Mouse (Mus musculus) kidney, postnatal 0 days (tissue): ENCODE measurements around the gene Tnfrsf1b. TPM values are rescaled to one million over a fixed set of nuclear protein-coding genes. Genes with fewer than 3 reads are reported as not detected.

Experiments used
- ATAC-seq: fragments of 200-750 bp; cut with Nextera tagmentation; replicated peaks from 2 replicates; pipeline ENCODE4 v1.8.0; 2017; ENCODE audit warnings: low read depth, moderate number of reproducible peaks, moderate TSS enrichment, moderate library complexity; ENCODE audit not compliant: low FRiP score
- DNase-seq: peaks from one replicate; pipeline ENCODE4 v3.0.0-alpha.2; 2016; ENCODE audit warnings: low spot score
- H3K27ac ChIP-seq: fragments of 300-500 bp; sonication (generic); 2 replicates; pipeline ENCODE4 v1.5.1; 2014; ENCODE audit warnings: mild to moderate bottlenecking
- H3K27me3 ChIP-seq: fragments of 300-500 bp; sonication (generic); 2 replicates; pipeline ENCODE4 v1.6.1; 2014; ENCODE audit warnings: low read length, mixed read lengths; ENCODE audit not compliant: insufficient read depth
- H3K36me3 ChIP-seq: fragments of 300-500 bp; sonication (generic); 2 replicates; pipeline ENCODE4 v1.6.1; 2014; ENCODE audit warnings: low read length, mixed read lengths; ENCODE audit not compliant: insufficient read depth
- H3K4me1 ChIP-seq: fragments of 300-500 bp; sonication (generic); replicated peaks from 2 replicates; pipeline ENCODE4 v1.6.1; 2014; ENCODE audit warnings: antibody characterized with exemption, low read length, mixed read lengths; ENCODE audit not compliant: insufficient read depth
- H3K4me2 ChIP-seq: fragments of 300-500 bp; sonication (generic); 2 replicates; pipeline ENCODE4 v1.6.1; 2014; ENCODE audit warnings: mild to moderate bottlenecking, low read length, moderate library complexity, mixed read lengths
- H3K4me3 ChIP-seq: fragments of 300-500 bp; sonication (generic); replicated peaks from 2 replicates; pipeline ENCODE4 v1.5.1; 2014; ENCODE audit warnings: low read depth, low read length
- H3K9ac ChIP-seq: fragments of 300-500 bp; sonication (generic); 2 replicates; pipeline ENCODE4 v1.6.1; 2014; ENCODE audit warnings: low read depth, low read length
- H3K9me3 ChIP-seq: fragments of 300-500 bp; sonication (generic); replicated peaks from 2 replicates; pipeline ENCODE4 v1.6.1; 2016; ENCODE audit warnings: low read length, inconsistent platforms, mixed read lengths
- CTCF ChIP-seq: IDR thresholded peaks from 2 replicates; pipeline ENCODE4 v1.5.1; 2016; ENCODE audit warnings: antibody characterized with exemption, low read depth, mild to moderate bottlenecking, moderate library complexity
- WGBS: fragments of 180-500 bp; shearing (Covaris S2); extraction: QIAGEN DNeasy Blood & Tissue Kit; methylation state at CpG from one replicate; pipeline ENCODE4 v1.1.7; 2014; 5-methylcytosine and 5-hydroxymethylcytosine counted together
- polyA plus RNA-seq: library from polyadenylated mRNA; unstranded; fragments of >200 nt; fragmentation: Nextera tagmentation; extraction: Ambion mirVana; gene quantifications from 2 replicates; pipeline ENCODE4 v1.2.1, GENCODE M21; 2015

Tnfrsf1b gene
- polyA plus RNA-seq, 1 experiment from 2014 or later, result 2.5 TPM

- Histone ChIP-seq H3K4me3 (no peak overlapping the region), H3K9me3 (no peaks in the 10 kb centered on the region), H3K27ac (no peak overlapping the region), H3K9ac (no peak overlapping the region), H3K4me1 (no peaks in the 10 kb centered on the region), H3K27me3 (no peaks in the 10 kb centered on the region), H3K36me3 (no peaks in the 10 kb centered on the region), H3K4me2 (no peak overlapping the region)
- ATAC-seq (no peak), DNase-seq (no peak)
- WGBS, result 62% methylated on average over 5 of the region's 5 CpGs
- no peak for TF ChIP-seq CTCF
Measured at GRCm38 (mm10) chr4:145260802-145261201, 14.1 kb upstream of the Tnfrsf1b start.

- H3K4me2 ChIP-seq, result no peak overlapping the region
- no peak for TF ChIP-seq CTCF
- no peak overlapping the region for H3K9ac ChIP-seq
- no peak overlapping the region for H3K4me3 ChIP-seq
- H3K4me1 ChIP-seq, result no peaks in the 10 kb centered on the region
- ATAC-seq (no peak), DNase-seq (no peak)
- H3K27me3 ChIP-seq, result no peaks in the 10 kb centered on the region
- no peaks in the 10 kb centered on the region for H3K9me3 ChIP-seq
- WGBS, result 66% methylated on average over 5 of the region's 5 CpGs
- H3K36me3 ChIP-seq, result no peaks in the 10 kb centered on the region
- H3K27ac ChIP-seq, result no peak overlapping the region
Measured at GRCm38 (mm10) chr4:145257751-145258434, 11.2 kb upstream of the Tnfrsf1b start.

GRCm38 (mm10) chr4:145256144-145256543, 9.5 kb upstream of the Tnfrsf1b start:
- no peaks in the 10 kb centered on the region for H3K4me1 ChIP-seq
- ATAC-seq, result no peak
- no peaks in the 10 kb centered on the region for H3K9me3 ChIP-seq
- no peak overlapping the region for H3K27ac ChIP-seq
- TF ChIP-seq CTCF, result no peak
- H3K4me3 ChIP-seq, result no peak overlapping the region
- no peak overlapping the region for H3K9ac ChIP-seq
- H3K27me3 ChIP-seq, result no peaks in the 10 kb centered on the region
- no peak overlapping the region for H3K4me2 ChIP-seq
- H3K36me3 ChIP-seq, result no peaks in the 10 kb centered on the region
- DNase-seq, result no peak
- WGBS, result 91% methylated on average over 5 of the region's 5 CpGs

GRCm38 (mm10) chr4:145254418-145254817, 7.7 kb upstream of the Tnfrsf1b start:
- H3K36me3 ChIP-seq, result no peaks in the 10 kb centered on the region
- H3K27me3 ChIP-seq, result no peaks in the 10 kb centered on the region
- H3K27ac ChIP-seq, result no peak overlapping the region
- ATAC-seq, result no peak
- no peaks in the 10 kb centered on the region for H3K4me1 ChIP-seq
- 31% methylated on average over 13 of the region's 13 CpGs for WGBS
- no peak for DNase-seq
- H3K4me2 ChIP-seq, result no peak overlapping the region; the same call in 1 of the 2 replicates
- no peaks in the 10 kb centered on the region for H3K9me3 ChIP-seq
- no peak for TF ChIP-seq CTCF
- H3K4me3 ChIP-seq, result no peak overlapping the region
- H3K9ac ChIP-seq, result no peak overlapping the region

- no peak overlapping the region for H3K27ac ChIP-seq
- no peak for TF ChIP-seq CTCF
- DNase-seq, result no peak
- H3K4me2 ChIP-seq, result no peak overlapping the region
- no peaks in the 10 kb centered on the region for H3K9me3 ChIP-seq
- H3K9ac ChIP-seq, result no peak overlapping the region
- H3K4me3 ChIP-seq, result no peak overlapping the region
- H3K4me1 ChIP-seq, result no peaks in the 10 kb centered on the region
- no peak for ATAC-seq
- no peaks in the 10 kb centered on the region for H3K36me3 ChIP-seq
- peaks cover under 1% of the 10 kb centered on the region; the same call in 1 of the 2 replicates for H3K27me3 ChIP-seq
- 87% methylated on average over 8 of the region's 8 CpGs for WGBS
Measured at GRCm38 (mm10) chr4:145252611-145253010, 5.9 kb upstream of the Tnfrsf1b start.

GRCm38 (mm10) chr4:145251546-145251945, 4.9 kb upstream of the Tnfrsf1b start:
- Histone ChIP-seq H3K4me2 (no peak overlapping the region), H3K27me3 (peaks cover 4% of the 10 kb centered on the region; the same call in 1 of the 2 replicates), H3K4me1 (no peaks in the 10 kb centered on the region), H3K9ac (no peak overlapping the region), H3K9me3 (no peaks in the 10 kb centered on the region), H3K36me3 (no peaks in the 10 kb centered on the region), H3K4me3 (no peak overlapping the region), H3K27ac (no peak overlapping the region)
- DNase-seq (no peak), ATAC-seq (no peak)
- no peak for TF ChIP-seq CTCF
- WGBS, result 95% methylated on average over 4 of the region's 4 CpGs
